In the genomic region with DNA sequence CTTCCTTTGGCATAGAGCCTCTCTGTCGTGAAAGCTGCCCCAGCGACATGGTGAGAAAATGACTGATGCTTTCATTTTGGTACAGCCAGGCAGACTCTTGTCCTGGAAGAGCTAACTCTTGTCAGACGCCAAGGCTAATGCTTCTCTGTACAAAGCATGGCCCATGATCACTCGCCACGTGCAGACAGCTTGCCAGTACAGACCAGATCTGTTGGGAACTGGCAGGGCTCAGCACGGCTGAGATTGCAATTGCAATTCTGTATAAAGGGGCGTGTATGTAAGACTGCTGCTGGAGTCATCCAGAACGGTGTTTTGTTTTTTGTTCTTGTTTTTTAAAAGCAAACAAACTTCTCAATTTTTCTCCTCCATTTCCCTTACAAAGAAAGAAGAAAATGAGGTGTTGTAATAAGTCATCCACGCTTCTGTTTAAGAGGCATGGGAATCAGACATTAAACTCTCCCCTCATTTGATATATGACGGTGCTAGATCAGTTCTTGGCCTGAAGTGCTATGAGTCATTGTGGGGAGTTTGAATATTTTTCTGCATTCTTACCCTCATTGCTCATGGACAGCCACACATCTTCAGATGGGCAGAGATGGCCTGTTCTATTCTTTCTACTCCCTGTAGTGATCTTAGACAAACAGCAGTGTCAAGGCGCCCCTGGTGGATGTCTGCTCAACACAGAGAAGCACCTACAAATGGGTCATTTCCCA, we compare ENCODE assay signal across 11 mouse cellular contexts.
DNase-seq lines count a peak whose midpoint lies in the region; ATAC-seq and TF ChIP-seq lines count a peak whose summit lies in the region.
"Had no signal": no experiment of that assay in that cellular context is flagged by ENCODE, and none has a peak within 500 bp of the region (broad histone marks: within the 10 kb centered on the region; RNA-seq: fewer than 3 reads in every experiment).

No protein-coding gene starts in this region.

- no peak for TF ChIP-seq POLR2A in embryonic fibroblast, embryonic 13.5 days (IDR thresholded peaks at IDR 0.05; ENCODE audit: low read depth, low read length)

- no peak overlapping the region for H3K4me2 ChIP-seq in intestine, postnatal 0 days (replicated peaks; ENCODE audit: low read depth)
- H3K4me2 ChIP-seq in intestine, embryonic 16.5 days (ENCODE audit: low read depth, low read length), result no peak overlapping the region
- H3K4me2 ChIP-seq: forebrain, embryonic 15.5 days; heart, embryonic 15.5 days; kidney, embryonic 15.5 days had no signal

- WGBS in intestine, postnatal 0 days, result 62% methylated on average over 11 of the region's 11 CpGs
- WGBS in intestine, embryonic 16.5 days, result 68% methylated on average over 11 of the region's 11 CpGs

- no peak overlapping the region for H3K27ac ChIP-seq in intestine, postnatal 0 days (ENCODE audit: low read depth, low read length)
- no peak overlapping the region for H3K27ac ChIP-seq in intestine, embryonic 16.5 days (ENCODE audit: low read length)
- H3K27ac ChIP-seq in embryonic fibroblast, embryonic 13.5 days (ENCODE audit: insufficient read depth, low read length), result peak overlapping the region; percentile 69
- H3K27ac ChIP-seq: forebrain, embryonic 15.5 days; heart, embryonic 15.5 days; kidney, embryonic 15.5 days had no signal

- H3K9me3 ChIP-seq in intestine, postnatal 0 days (ENCODE audit: control insufficient read depth), result no peaks in the 10 kb centered on the region
- H3K9me3 ChIP-seq in intestine, embryonic 16.5 days (ENCODE audit: control insufficient read depth, low read length), result no peaks in the 10 kb centered on the region
- H3K9me3 ChIP-seq: forebrain, embryonic 15.5 days; heart, embryonic 15.5 days; kidney, embryonic 15.5 days had no signal

- no peaks in the 10 kb centered on the region for H3K4me1 ChIP-seq in intestine, postnatal 0 days (replicated peaks; ENCODE audit: control insufficient read depth, insufficient read depth, low read length)
- H3K4me1 ChIP-seq in intestine, embryonic 16.5 days (ENCODE audit: control insufficient read depth, insufficient read depth, low read length), result no peaks in the 10 kb centered on the region
- H3K4me1 ChIP-seq in embryonic fibroblast, embryonic 13.5 days (ENCODE audit: control insufficient read depth, insufficient read depth, low read length), result peaks cover 7% of the 10 kb centered on the region
- H3K4me1 ChIP-seq: forebrain, embryonic 15.5 days; heart, embryonic 15.5 days; kidney, embryonic 15.5 days had no signal

- TF ChIP-seq CTCF in intestine, postnatal 0 days (IDR thresholded peaks at IDR 0.05; ENCODE audit: low read depth), result 0 out of 2 replicates have a peak, but pooled peaks have one; percentile 9
- TF ChIP-seq CTCF in C2C12 (IDR thresholded peaks at IDR 0.05; ENCODE audit: control insufficient read depth, insufficient read depth, insufficient read length), result no peak
- no peak for TF ChIP-seq CTCF in embryonic fibroblast, embryonic 13.5 days (IDR thresholded peaks at IDR 0.05; ENCODE audit: borderline replicate concordance, insufficient read depth, low read length)

- H3K79me2 ChIP-seq in C2C12 (ENCODE audit: control insufficient read depth, insufficient read depth), result no peaks in the 10 kb centered on the region

- H3K36me3 ChIP-seq in intestine, postnatal 0 days (ENCODE audit: control insufficient read depth, insufficient read depth), result no peaks in the 10 kb centered on the region
- H3K36me3 ChIP-seq in intestine, embryonic 16.5 days (ENCODE audit: control insufficient read depth, insufficient read depth, low read length), result no peaks in the 10 kb centered on the region
- no peaks in the 10 kb centered on the region for H3K36me3 ChIP-seq in C2C12 (ENCODE audit: control insufficient read depth, insufficient read depth)
- H3K36me3 ChIP-seq: forebrain, embryonic 15.5 days; heart, embryonic 15.5 days; kidney, embryonic 15.5 days had no signal

- no peak for ATAC-seq in intestine, postnatal 0 days
- no peak for ATAC-seq in intestine, embryonic 16.5 days
- ATAC-seq: forebrain, embryonic 15.5 days had no signal

- no peaks in the 10 kb centered on the region for H3K27me3 ChIP-seq in intestine, postnatal 0 days (replicated peaks; ENCODE audit: control insufficient read depth, insufficient read depth, low read length)
- H3K27me3 ChIP-seq in intestine, embryonic 16.5 days (replicated peaks; ENCODE audit: control insufficient read depth, insufficient read depth, low read length), result no peaks in the 10 kb centered on the region
- no peaks in the 10 kb centered on the region for H3K27me3 ChIP-seq in C2C12 (ENCODE audit: control insufficient read depth, insufficient read depth, insufficient read length)
- H3K27me3 ChIP-seq: forebrain, embryonic 15.5 days; heart, embryonic 15.5 days; kidney, embryonic 15.5 days had no signal

- no peaks in the 10 kb centered on the region for H3K79me3 ChIP-seq in C2C12 (ENCODE audit: low read depth)

- peak overlapping the region; percentile 27 for H3ac ChIP-seq in C2C12 (ENCODE audit: control insufficient read depth, insufficient read length, low read depth)

- peak; percentile 14 to 62 for DNase-seq in adrenal gland, adult (ENCODE audit: inconsistent age in 2 of 2, low spot score in 1 of 2)
- DNase-seq in adrenal gland, adult 18-20 months (ENCODE audit: low spot score in 2 of 2), result no peak
- no peak for DNase-seq in retina, embryonic 14.5 days (ENCODE audit: low spot score)
- no peak for DNase-seq in left cerebral cortex, postnatal 36 days (ENCODE audit: low spot score in 2 of 2)

- intact Hi-C loops in left cerebral cortex, postnatal 36 days (cut with DNase I), result no loop called here

- no peak overlapping the region for H3K4me3 ChIP-seq in intestine, postnatal 0 days (ENCODE audit: low read depth, low read length)
- H3K4me3 ChIP-seq in intestine, embryonic 16.5 days (ENCODE audit: low read length), result no peak overlapping the region
- H3K4me3 ChIP-seq in C2C12 (ENCODE audit: insufficient read depth, poor library complexity, severe bottlenecking), result no peak overlapping the region
- no peak overlapping the region for H3K4me3 ChIP-seq in embryonic fibroblast, embryonic 13.5 days (ENCODE audit: insufficient read depth, low read length)
- H3K4me3 ChIP-seq: forebrain, embryonic 15.5 days; heart, embryonic 15.5 days; kidney, embryonic 15.5 days had no signal

- no peak overlapping the region for H3K9ac ChIP-seq in intestine, postnatal 0 days (ENCODE audit: low read depth, low read length)
- H3K9ac ChIP-seq in intestine, embryonic 16.5 days (ENCODE audit: low read depth, low read length), result no peak overlapping the region
- H3K9ac ChIP-seq: forebrain, embryonic 15.5 days; heart, embryonic 15.5 days; kidney, embryonic 15.5 days had no signal

TF ChIP-seq in C2C12, 6 proteins besides CTCF, POLR2A, EP300 and RAD21:
- TF ChIP-seq FOSL1 (IDR thresholded peaks at IDR 0.05; ENCODE audit: insufficient read depth, low read length, poor library complexity, severe bottlenecking), result no peak
- TF ChIP-seq MAX (IDR thresholded peaks at IDR 0.05), result peak; percentile 47
- TF ChIP-seq CEBPB (IDR thresholded peaks at IDR 0.05; ENCODE audit: low read depth), result no peak

Comparison
In these comparisons a context has a peak if more than half of its experiments do, and no peak if none do; other contexts are left out.
1. DNase-seq: peak in adrenal gland, adult (2 of 2); none in adrenal gland, adult 18-20 months (0 of 2), retina, embryonic 14.5 days (single experiment) and left cerebral cortex, postnatal 36 days (0 of 2).